Mouse (Mus musculus) layer of hippocampus, postnatal 36 days (tissue): ENCODE measurements around the gene Tmem52b. TPM values are rescaled to one million over a fixed set of nuclear protein-coding genes. Genes with fewer than 3 reads are reported as not detected.

Experiments
- DNase-seq, 2 experiments: peaks; one replicate each; pipeline ENCODE4 v3.0.0; 2022
- total RNA-seq, 2 experiments: library from RNA; stranded (reverse); gene quantifications; 2 replicates each; pipeline ENCODE4 v1.2.3; 2021

Gene Tmem52b
- total RNA-seq, 2 experiments from 2014 or later, result not detected

GRCm38 (mm10) chr6:129532556-129532941 lies 20.2 kb downstream of the Tmem52b start:
- peak; percentile 26 to 27 for DNase-seq

- DNase-seq, result peak; percentile 82 to 85
Observed at GRCm38 (mm10) chr6:129532942-129533860, 20.8 kb downstream of the Tmem52b start, which contains the start of gene Gabarapl1. Gabarapl1 (plus strand) TSS chr6:129533160.

GRCm38 (mm10) chr6:129534057-129534456 lies 21.7 kb downstream of the Tmem52b start:
- DNase-seq, result no peak

- DNase-seq, result no peak
Observed at GRCm38 (mm10) chr6:129534627-129535190, 22.4 kb downstream of the Tmem52b start.

- DNase-seq, result no peak
Observed at GRCm38 (mm10) chr6:129535723-129536122, 23.4 kb downstream of the Tmem52b start.

DNA sequence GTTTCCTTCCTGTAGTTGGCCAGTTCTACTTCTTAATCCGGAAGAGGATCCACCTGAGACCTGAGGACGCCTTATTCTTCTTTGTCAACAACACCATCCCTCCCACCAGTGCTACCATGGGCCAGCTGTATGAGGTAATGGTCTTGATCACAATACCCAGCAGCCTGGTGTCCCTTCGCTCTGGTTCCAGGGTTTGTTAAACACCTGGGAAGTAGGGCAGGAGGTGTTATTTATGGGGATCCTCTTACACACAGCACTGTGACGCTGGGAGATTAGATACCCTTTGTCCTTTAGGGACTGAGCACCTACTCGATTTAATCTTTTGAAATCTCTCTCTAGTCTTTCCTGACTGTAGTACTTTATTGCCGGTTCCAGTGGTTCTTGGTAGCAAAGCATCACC lies 26.2 kb downstream of the Tmem52b start:
- no peak for DNase-seq

DNA sequence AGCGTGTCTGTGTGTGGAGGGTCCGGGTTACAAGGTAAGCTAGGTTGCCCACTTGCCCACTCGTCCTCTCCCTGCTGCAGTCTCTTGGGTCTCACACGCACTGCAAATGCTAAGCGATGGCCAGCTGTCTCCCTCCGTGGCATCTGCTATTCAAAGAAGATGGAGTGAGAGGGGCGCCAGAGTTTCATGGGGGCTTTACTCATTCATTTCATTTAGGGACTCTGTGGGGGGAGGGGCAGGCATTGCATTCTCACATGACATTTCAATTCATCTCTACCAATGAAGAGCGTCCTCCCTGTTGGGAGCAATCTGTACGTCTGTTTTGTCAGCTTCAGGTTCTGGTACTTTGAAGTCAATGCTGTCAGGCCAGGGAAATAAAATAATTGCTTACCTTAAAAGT lies 29.6 kb downstream of the Tmem52b start:
- DNase-seq, result peak in 1 of 2 experiments; percentile 18

DNA sequence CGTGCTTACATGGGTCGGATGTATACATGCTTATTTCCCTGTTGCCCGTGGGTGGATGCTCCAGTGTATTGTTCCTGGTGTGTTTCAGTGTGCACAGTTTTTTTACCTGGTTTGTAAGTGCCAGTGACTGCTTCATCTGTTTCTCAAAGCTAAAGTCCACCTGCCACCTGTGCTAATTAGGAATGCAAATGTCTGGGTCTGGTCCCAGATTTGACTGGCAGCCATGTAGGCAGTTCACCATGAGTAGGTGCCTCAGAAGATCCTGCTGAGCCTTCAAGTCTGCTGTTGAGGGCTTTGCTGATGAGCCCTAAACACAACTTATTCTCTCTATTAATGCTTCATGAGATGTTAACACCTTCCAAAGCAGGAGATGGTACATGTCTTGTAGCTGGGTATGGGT lies 30.2 kb downstream of the Tmem52b start:
- no peak for DNase-seq

- peak; percentile 30 to 64 for DNase-seq
Observed at GRCm38 (mm10) chr6:129543709-129544606, 31.6 kb downstream of the Tmem52b start.

GRCm38 (mm10) chr6:129547277-129547676 lies 34.9 kb downstream of the Tmem52b start:
- no peak for DNase-seq

DNA sequence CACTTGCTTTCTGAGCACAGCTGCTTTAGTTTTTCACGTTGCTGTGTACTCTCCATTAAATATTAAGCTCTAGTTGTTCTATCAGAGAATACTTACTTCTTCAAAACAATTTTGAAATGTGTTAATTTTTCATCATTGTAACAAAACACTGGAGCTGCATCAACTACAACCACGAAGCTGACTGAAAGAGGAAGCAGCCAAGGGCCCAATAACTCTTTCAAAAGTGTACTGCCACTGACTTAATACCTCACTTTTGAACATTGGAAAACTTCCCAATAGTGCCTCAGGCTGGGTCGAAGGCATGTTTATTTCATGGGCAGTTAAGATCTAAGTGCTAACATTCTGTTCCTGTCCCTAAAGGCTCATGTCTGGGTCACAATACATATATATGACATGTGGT lies 35.7 kb downstream of the Tmem52b start:
- DNase-seq, result no peak

DNA sequence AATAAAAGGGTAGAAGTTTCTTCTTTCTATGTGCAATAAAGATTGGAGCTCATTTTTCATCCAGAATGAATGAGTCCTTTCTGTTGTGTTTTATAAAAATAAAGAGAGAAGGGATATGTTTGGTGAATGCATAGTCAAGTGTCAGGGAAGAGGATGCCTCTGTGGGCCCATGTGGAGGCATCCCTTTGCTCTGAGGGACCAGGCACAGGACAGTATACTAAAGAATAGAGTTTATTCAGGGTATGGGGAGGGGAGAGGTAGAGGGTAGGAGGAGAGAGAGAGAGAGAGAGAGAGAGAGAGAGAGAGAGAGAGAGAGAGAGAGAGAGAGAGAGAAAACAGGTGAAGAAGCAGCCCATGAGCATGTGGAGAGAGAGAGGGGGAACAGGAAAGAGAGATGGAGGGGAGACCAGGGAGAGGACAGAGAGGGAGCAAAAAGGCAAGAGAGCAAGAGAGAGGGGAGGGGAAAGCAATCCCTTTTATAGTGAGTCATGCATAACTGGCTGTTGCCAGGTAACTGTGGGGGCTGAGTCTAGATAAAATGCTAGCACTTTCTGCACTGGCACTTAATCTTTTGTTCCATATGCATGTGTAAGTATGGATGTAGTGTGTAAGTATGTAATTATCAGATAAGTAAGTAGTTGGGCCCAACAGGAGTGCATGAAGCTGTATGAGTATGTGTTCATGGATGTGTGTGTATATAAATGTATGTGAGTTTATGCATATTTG lies 45.1 kb downstream of the Tmem52b start:
- DNase-seq, result no peak

DNA sequence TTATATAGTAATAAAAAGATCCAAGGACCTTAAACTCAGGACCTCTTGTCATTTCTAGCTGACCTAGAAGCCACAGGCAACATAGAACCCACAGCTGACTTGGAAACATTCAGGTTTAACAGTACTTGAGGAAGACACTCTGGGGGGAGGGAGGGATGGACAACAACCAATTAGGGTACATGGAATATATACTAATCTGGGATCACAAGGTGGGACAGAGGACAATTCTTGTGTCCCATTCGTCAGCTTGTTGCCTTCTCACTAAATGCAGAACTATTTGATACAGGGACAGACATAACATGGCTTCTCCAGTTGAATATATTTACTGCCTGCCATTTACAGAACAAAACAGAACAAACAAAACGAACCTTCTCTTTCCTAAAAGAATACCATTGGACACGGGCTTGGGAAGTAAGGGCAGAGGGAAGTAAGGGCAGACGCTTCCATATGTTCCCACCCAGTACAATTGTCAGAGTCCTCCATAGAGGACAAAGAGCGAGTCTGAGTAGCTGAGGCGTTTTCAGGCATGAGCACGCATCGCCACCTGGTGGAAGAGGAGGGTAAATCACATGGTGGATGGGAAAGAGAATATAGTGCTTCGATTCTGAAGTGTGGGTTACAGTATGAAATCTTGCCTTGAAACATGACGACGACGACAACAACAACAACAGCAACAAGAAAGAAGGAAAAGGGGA lies 46.7 kb downstream of the Tmem52b start:
- DNase-seq, result peak; percentile 26 to 61

DNA sequence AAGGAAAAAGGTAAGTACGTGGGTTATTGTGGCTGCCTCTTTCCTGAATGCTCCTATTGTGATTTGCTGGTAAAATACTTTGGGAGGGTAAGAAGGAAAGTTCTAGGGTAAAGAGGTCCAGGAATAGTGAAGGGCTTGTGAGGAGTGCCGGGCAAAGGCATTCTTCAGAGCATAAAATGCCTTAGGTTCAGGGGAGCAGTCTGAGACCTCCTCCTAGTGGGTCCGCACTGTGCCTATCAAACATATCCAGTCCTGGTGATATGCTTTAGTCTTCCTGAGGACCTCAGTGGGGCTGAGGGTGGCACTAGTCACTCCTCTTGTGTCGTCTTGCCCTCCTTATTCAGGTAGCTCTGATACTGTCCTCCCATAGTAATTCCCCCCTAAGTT lies 47.3 kb downstream of the Tmem52b start:
- DNase-seq, result no peak

GRCm38 (mm10) chr6:129565257-129565656 lies 52.9 kb downstream of the Tmem52b start:
- DNase-seq, result no peak

Other genes starting within 250 kb of the Tmem52b start
- gene Cd69, start 237.1 kb upstream of the Tmem52b start, total RNA-seq, result not detected
- gene 4922502D21Rik, start 180.8 kb upstream of the Tmem52b start, total RNA-seq, result not detected
- under 1 TPM in 1 of 2 experiments, not detected in 1; 0.32 TPM for gene Clec12a, start 169.9 kb upstream of the Tmem52b start, total RNA-seq
- not detected for gene Clec12b, start 126.7 kb upstream of the Tmem52b start, total RNA-seq
- not detected for gene Clec1b, start 115.3 kb upstream of the Tmem52b start, total RNA-seq
- gene Clec9a, start 103.7 kb upstream of the Tmem52b start, total RNA-seq, result not detected
- 1 to 10 TPM; 3.6 to 4.1 TPM for gene Clec1a, start 60.6 kb upstream of the Tmem52b start, total RNA-seq
- gene Olr1, start 5.4 kb upstream of the Tmem52b start, total RNA-seq, result not detected
- gene Gabarapl1, start 20.6 kb downstream of the Tmem52b start, total RNA-seq, result 100 to 1,000 TPM; 613 to 662 TPM
- not detected for gene Klre1, start 65.3 kb downstream of the Tmem52b start, total RNA-seq
- not detected for gene Klrd1, start 79.2 kb downstream of the Tmem52b start, total RNA-seq
- not detected for gene Klrk1, start 111.3 kb downstream of the Tmem52b start, total RNA-seq
- not detected for gene Klrc3, start 130.8 kb downstream of the Tmem52b start, total RNA-seq
- gene Klrc2, start 148.1 kb downstream of the Tmem52b start, total RNA-seq, result not detected
- not detected for gene Klrc1, start 166.4 kb downstream of the Tmem52b start, total RNA-seq
- gene Klri1, start 204.6 kb downstream of the Tmem52b start, total RNA-seq, result not detected
- not detected for gene Klri2, start 227.9 kb downstream of the Tmem52b start, total RNA-seq